Mouse (Mus musculus): Measurements from ENCODE around the gene Rps28. TPM values are rescaled to one million over a fixed set of nuclear protein-coding genes. Genes with fewer than 3 reads are reported as not detected.

Rps28 gene
- total RNA-seq, 1 experiment = 5,476 TPM

- no peak within 1 kb of the TSS for H3K27ac ChIP-seq (ENCODE audit: insufficient read depth, low read depth, low read length, poor library complexity, severe bottlenecking)
- in situ Hi-C loops (cut with MboI; ENCODE audit: low sequenced_read_pairs in 2 of 2, unreplicated experiment in 2 of 2) = no loop called here
- DNase-seq (ENCODE audit: low read depth, low spot score) = peak; percentile 99
- H3K9me3 ChIP-seq (ENCODE audit: control insufficient read depth, insufficient read depth, low read depth, low read length) = no peaks in the 10 kb centered on the region
- H3K4me3 ChIP-seq (ENCODE audit: insufficient read depth in 1 of 2, low read depth in 1 of 2, low read length in 2 of 2, poor library complexity in 1 of 2, severe bottlenecking in 1 of 2) = peak within 1 kb of the TSS; percentile 83 to 96
- peak within 1 kb of the TSS; percentile 79 for H3K9ac ChIP-seq (ENCODE audit: insufficient read depth, low read depth, low read length, poor library complexity, severe bottlenecking)
- peak; percentile 95 for TF ChIP-seq CHD2 (IDR thresholded peaks at IDR 0.05; ENCODE audit: low read depth, low read length)
- no peak for TF ChIP-seq HCFC1 (IDR thresholded peaks at IDR 0.05; ENCODE audit: borderline replicate concordance, insufficient read depth, low read length)
- H3K4me1 ChIP-seq (ENCODE audit: control insufficient read depth in 2 of 2, insufficient read depth in 2 of 2, low read length in 2 of 2, poor library complexity in 1 of 2) = peaks cover 11 to 23% of the 10 kb centered on the region in 2 experiments
- H3K36me3 ChIP-seq (ENCODE audit: control insufficient read depth, insufficient read depth, low read length, poor library complexity, severe bottlenecking) = no peaks in the 10 kb centered on the region
Measured at GRCm38 (mm10) chr17:33810334-33811141, 13.8 kb downstream of the Rps28 start, which contains the start of gene Kank3. Gene Kank3, plus strand, starts transcription at chr17:33810519.

GRCm38 (mm10) chr17:33808192-33808591, 16.2 kb downstream of the Rps28 start:
- TF ChIP-seq ZC3H11A (IDR thresholded peaks at IDR 0.05; ENCODE audit: borderline replicate concordance, low read depth, low read length) = no peak
- no peak for TF ChIP-seq HCFC1 (IDR thresholded peaks at IDR 0.05; ENCODE audit: borderline replicate concordance, insufficient read depth, low read length)
- no peak for TF ChIP-seq CHD2 (IDR thresholded peaks at IDR 0.05; ENCODE audit: low read depth, low read length)
- Histone ChIP-seq H3K27ac (ENCODE audit: insufficient read depth, low read depth, low read length, poor library complexity, severe bottlenecking) (peak overlapping the region; percentile 22), H3K9ac (ENCODE audit: insufficient read depth, low read depth, low read length, poor library complexity, severe bottlenecking) (peak overlapping the region; percentile 73), H3K4me1 (ENCODE audit: control insufficient read depth in 2 of 2, insufficient read depth in 2 of 2, low read length in 2 of 2, poor library complexity in 1 of 2) (peaks cover 11 to 27% of the 10 kb centered on the region in 2 experiments), H3K36me3 (ENCODE audit: control insufficient read depth, insufficient read depth, low read length, poor library complexity, severe bottlenecking) (no peaks in the 10 kb centered on the region), H3K4me3 (ENCODE audit: insufficient read depth in 1 of 2, low read depth in 1 of 2, low read length in 2 of 2, poor library complexity in 1 of 2, severe bottlenecking in 1 of 2) (peak overlapping the region; percentile 24 to 45), H3K9me3 (ENCODE audit: control insufficient read depth, insufficient read depth, low read depth, low read length) (no peaks in the 10 kb centered on the region)
- no peak for DNase-seq (ENCODE audit: low read depth, low spot score)
- in situ Hi-C loops (cut with MboI; ENCODE audit: low sequenced_read_pairs in 2 of 2, unreplicated experiment in 2 of 2) = no loop called here

GRCm38 (mm10) chr17:33807181-33807888, 17.0 kb downstream of the Rps28 start:
- H3K9me3 ChIP-seq (ENCODE audit: control insufficient read depth, insufficient read depth, low read depth, low read length) = no peaks in the 10 kb centered on the region
- TF ChIP-seq CHD2 (IDR thresholded peaks at IDR 0.05; ENCODE audit: low read depth, low read length) (no peak), ZC3H11A (IDR thresholded peaks at IDR 0.05; ENCODE audit: borderline replicate concordance, low read depth, low read length) (no peak), MAFK (IDR thresholded peaks at IDR 0.05; ENCODE audit: insufficient read depth, low read depth, low read length) (no peak), HCFC1 (IDR thresholded peaks at IDR 0.05; ENCODE audit: borderline replicate concordance, insufficient read depth, low read length) (no peak), ZNF384 (IDR thresholded peaks at IDR 0.05; ENCODE audit: low read depth, low read length) (no peak)
- in situ Hi-C loops (cut with MboI; ENCODE audit: low sequenced_read_pairs in 2 of 2, unreplicated experiment in 2 of 2) = no loop called here
- DNase-seq (ENCODE audit: low read depth, low spot score) = peak; percentile 67
- peak overlapping the region; percentile 94 for H3K27ac ChIP-seq (ENCODE audit: insufficient read depth, low read depth, low read length, poor library complexity, severe bottlenecking)
- H3K9ac ChIP-seq (ENCODE audit: insufficient read depth, low read depth, low read length, poor library complexity, severe bottlenecking) = peak overlapping the region; percentile 3; the same call in 1 of the 2 replicates
- H3K4me1 ChIP-seq (ENCODE audit: control insufficient read depth in 2 of 2, insufficient read depth in 2 of 2, low read length in 2 of 2, poor library complexity in 1 of 2) = peaks cover 10 to 20% of the 10 kb centered on the region in 2 experiments
- H3K36me3 ChIP-seq (ENCODE audit: control insufficient read depth, insufficient read depth, low read length, poor library complexity, severe bottlenecking) = no peaks in the 10 kb centered on the region
- H3K4me3 ChIP-seq (ENCODE audit: insufficient read depth in 1 of 2, low read depth in 1 of 2, low read length in 2 of 2, poor library complexity in 1 of 2, severe bottlenecking in 1 of 2) = peak overlapping the region; percentile 29 to 43

- Histone ChIP-seq H3K36me3 (ENCODE audit: control insufficient read depth, insufficient read depth, low read length, poor library complexity, severe bottlenecking) (no peaks in the 10 kb centered on the region), H3K9ac (ENCODE audit: insufficient read depth, low read depth, low read length, poor library complexity, severe bottlenecking) (peak overlapping the region; percentile 42; the same call in 1 of the 2 replicates), H3K4me1 (ENCODE audit: control insufficient read depth in 2 of 2, insufficient read depth in 2 of 2, low read length in 2 of 2, poor library complexity in 1 of 2) (peaks cover 2 to 11% of the 10 kb centered on the region in 2 experiments; a peak in 3 of 4 replicates), H3K4me3 (ENCODE audit: insufficient read depth in 1 of 2, low read depth in 1 of 2, low read length in 2 of 2, poor library complexity in 1 of 2, severe bottlenecking in 1 of 2) (no peak overlapping the region; a peak in 1 of 4 replicates), H3K27ac (ENCODE audit: insufficient read depth, low read depth, low read length, poor library complexity, severe bottlenecking) (peak overlapping the region; percentile 86), H3K9me3 (ENCODE audit: control insufficient read depth, insufficient read depth, low read depth, low read length) (no peaks in the 10 kb centered on the region)
- no peak for TF ChIP-seq HCFC1 (IDR thresholded peaks at IDR 0.05; ENCODE audit: borderline replicate concordance, insufficient read depth, low read length)
- no peak for TF ChIP-seq ZNF384 (IDR thresholded peaks at IDR 0.05; ENCODE audit: low read depth, low read length)
- TF ChIP-seq MAFK (IDR thresholded peaks at IDR 0.05; ENCODE audit: insufficient read depth, low read depth, low read length) = no peak
- TF ChIP-seq CHD2 (IDR thresholded peaks at IDR 0.05; ENCODE audit: low read depth, low read length) = no peak
- TF ChIP-seq ZC3H11A (IDR thresholded peaks at IDR 0.05; ENCODE audit: borderline replicate concordance, low read depth, low read length) = no peak
- no peak for DNase-seq (ENCODE audit: low read depth, low spot score)
- in situ Hi-C loops (cut with MboI; ENCODE audit: low sequenced_read_pairs in 2 of 2, unreplicated experiment in 2 of 2) = no loop called here
Measured at GRCm38 (mm10) chr17:33804745-33805144, 19.6 kb downstream of the Rps28 start.
